Mouse (Mus musculus): Measurements from ENCODE around the gene Elp1.

Elp1 gene

GRCm38 (mm10) chr4:56702234-56702633 lies 99.9 kb downstream of the Elp1 start:
- no peak for DNase-seq (ENCODE audit: low spot score in 2 of 2)
